Mouse (Mus musculus) 3T3-L1 (cell line): ENCODE results near the gene Purb.

Experiments used
- DNase-seq: peaks from one replicate; pipeline ENCODE4 v3.0.0-alpha.2; 2015; ENCODE audit warnings: low read depth, low spot score

Gene Purb

DNA sequence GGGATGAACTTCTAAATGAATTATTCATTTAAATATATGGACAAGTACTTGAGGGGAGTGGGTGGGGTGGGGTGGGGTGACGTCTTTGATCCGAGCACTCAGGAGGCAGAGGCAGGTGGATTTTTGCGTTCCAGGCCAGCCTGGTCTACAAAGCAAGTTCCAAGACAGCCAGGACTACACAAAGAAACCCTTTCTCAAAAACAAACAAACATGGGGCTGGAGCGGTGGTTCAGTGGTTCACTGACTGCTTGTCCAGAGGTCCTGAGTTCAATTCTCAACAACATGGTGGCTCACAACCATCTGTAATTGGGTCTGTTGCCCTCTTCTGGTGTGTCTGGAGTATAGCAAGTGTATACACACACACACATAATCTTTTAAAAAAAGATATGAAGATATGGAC, 30.3 kb downstream of the Purb start:
- DNase-seq, result no peak

DNA sequence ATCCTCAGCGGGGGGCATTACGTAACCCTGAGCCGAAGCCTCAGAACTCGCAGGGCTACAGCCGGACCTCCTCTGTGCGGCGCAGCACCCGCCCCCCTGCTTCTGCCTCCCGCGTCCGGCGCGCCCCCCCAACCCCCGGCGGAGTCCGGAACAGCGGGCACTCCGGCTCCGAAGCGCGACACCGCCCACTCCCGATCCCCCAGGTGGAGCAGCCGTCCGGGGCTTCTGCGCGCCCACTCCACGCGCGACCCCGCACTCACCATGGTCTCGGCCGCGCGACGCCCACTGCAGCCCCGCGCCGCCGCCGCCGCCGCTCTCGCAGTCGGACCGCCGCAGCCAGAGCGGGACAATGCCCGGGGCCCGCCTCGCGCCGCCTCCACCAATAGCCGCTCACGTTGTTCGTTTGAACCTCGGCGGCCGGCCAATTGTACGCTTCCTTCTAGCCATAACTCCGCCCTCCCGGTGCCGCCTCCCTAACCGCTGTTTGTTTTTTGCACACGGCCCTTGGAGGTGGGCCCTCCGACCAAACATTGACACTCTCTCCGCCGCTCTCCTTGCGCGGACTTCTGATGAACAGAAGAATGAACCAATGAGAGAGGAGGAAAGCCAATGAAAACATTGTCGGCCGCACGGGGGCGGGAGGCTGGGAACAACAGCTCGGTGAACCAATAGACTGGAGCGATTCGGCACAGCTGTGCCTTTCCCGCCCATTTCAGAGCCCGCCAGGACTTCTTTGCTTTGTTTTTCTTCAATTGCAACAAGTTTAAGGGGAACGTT, 31.5 kb downstream of the Purb start, which contains the start of gene H2afv:
TSS of gene H2afv (minus strand) at position 367 of the 777 bp plus-strand sequence.
- DNase-seq, result peak; percentile 100

DNA sequence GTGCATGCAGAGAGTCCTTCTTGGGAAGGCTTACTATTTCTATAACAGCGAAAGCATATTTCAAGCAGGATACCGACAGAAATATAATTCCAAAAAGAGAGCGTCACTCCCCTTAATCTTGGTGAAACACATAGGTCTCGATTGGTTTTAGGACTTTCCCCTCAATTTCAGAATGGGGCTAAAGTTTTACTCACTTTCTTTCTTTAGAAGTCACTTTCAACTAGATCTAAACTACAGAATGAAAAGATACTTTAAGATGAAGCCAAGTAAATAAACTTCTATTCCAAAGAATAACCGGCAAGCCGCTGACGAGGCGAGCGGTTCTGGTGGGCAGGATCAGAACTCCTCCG, 32.0 kb downstream of the Purb start:
- no peak for DNase-seq

DNA sequence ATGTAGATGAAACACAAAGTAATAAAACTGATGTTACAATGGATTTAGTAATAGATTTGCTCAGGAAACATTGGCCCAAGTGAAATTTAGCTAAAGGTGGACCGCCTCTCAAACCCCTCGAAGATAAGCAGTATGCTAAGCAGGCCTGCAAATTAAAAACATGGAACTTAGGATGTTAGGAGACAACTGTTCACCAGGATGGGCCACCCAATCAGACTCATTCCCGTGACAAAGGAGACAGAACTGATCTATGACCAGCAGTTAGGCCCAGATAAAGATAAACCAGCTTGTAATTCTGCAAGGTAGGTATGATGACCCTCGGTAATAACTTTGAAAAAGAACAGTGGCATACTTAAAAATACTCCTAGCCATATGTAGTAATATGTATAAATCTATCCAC, 32.6 kb downstream of the Purb start:
- no peak for DNase-seq

DNA sequence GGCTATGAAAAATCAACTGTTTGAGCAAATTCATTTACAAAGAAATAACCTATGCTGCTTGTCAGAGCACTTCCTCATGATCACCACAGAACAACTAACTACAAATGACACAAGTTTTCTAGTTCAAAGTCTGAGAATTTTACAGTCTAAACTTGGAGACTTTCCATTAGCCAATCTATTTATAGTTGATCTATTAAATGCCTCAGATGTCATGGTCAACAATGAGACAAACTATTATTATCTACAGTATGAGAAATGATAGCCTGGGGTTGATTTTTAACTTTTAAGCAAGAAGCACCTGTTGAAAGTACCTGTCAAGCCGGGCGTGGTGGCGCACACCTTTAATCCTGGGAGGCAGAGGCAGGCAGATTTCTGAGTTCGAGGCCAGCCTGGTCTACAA, 33.2 kb downstream of the Purb start:
- DNase-seq, result no peak

DNA sequence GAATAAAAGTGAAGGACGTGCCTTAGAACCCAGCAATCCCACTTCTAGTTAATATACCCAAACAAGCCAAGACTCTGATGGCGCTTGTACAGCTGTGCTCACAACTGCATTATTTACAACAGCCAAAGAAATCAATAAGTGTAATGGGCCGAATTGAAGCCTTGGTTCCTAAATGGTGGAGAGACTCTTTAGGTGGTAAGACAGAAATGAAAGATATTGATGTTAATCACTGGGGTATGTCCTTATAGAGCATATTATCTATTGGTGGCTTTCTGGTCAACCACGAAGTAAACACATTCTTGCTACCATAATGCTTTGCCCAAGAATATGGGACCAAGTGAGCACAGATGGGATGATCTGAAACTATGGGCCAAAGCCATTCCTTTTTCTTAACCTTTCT, 35.5 kb downstream of the Purb start:
- no peak for DNase-seq

DNA sequence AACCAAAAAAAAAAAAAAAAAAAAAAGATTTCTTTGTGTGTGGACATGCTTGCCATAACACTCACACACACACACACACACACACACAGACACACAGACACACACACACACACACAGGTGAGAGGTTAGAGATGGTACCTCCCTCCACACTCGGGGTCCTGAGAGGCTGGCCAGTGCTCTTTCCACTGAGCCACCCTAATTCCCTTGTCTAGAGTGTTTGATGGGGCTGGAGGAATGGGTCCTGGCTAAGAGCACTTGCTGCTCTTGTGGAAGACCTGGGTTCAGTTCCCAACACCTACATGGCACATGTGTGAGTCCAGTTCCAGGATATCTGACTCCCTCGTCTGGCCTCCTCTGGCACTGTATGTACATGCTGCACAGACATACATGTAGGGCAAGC, 38.0 kb downstream of the Purb start:
- no peak for DNase-seq

DNA sequence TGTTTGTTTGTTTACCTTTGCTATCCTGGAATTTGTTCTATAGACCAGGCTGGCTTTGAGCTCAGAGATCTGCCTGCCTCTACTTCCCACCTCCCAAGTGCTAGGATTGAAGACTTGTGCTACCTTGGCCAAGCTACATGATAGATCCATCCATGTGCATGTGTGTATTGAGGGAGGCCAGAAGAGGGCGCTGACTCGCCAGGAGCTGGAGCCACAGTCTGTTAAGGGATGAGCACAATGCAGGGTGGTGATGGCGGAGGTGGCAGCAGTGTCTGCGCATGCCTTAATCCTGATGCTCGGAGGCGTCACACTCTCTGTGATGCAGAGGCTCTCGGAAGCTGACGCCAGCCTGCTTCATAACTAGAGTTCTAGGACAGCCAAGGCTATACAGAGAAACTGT, 39.3 kb downstream of the Purb start:
- peak; percentile 61 for DNase-seq

DNA sequence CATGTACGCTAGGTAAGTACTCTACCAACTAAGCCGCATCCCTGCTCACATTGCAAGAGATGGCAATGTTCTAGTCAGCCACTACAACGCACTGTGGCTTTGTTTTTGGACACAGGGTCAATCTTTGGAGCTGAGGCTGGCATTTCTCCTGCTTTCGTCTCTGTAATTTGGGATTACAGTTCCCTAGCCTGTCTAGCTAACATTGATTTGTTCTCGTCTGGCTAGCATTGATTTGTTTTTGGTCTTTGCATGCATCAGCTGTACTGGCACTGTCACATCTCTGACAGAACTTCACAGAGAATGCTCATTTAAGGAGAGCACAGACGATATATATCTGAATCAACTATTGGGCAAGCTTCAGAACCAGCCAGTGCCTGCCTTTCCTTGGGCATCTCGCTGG, 45.5 kb downstream of the Purb start:
- DNase-seq, result no peak

DNA sequence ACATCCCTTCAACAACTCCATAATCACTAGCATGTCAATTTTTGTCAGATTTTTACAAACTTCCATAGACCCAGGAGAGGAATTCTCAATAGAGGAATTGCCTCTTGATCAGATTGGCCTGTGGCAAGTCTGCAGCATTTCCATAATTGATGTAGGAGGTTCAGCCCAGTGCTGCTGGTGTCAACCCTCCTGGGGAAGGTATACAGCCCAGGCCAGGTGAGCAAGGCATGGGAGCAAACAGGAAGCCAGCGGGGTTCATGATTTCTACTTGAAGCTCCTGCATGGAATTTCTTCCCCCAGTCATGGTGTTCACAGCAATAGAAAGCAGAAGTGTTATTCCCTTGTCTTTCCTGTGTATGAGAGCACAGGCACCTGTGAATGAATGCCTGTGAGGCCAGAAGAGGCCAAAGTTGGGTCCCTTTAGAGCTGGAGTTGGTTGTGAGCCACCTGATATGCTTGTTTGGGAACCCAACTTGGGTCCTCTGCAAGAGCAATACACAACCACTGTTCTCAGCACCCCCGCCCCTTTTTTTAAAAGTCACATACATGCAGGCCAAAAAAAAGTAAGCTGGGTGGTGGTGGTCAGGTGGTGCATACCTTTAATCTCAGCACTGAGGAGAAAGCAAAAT, 54.9 kb downstream of the Purb start:
- no peak for DNase-seq

DNA sequence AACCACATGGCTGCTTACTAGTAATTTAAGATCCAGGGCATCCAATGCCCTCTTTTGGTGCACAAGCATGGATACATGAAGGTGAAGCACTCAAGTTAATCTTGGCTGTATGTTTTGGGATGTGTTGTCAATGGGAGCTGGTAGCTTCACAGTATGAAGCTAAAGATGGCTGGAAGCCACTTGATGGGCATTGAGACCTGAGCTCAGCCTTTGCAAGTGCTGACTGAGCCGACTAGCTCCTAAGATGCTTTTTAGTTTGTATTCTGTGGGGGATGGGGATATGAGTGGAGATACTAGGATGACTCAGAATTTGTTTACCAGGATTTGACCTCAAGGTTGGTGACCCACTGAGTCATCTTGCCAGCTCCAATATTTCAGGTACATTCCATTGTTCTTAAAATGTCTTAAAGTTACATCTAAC, 55.4 kb downstream of the Purb start:
- peak; percentile 29 for DNase-seq

DNA sequence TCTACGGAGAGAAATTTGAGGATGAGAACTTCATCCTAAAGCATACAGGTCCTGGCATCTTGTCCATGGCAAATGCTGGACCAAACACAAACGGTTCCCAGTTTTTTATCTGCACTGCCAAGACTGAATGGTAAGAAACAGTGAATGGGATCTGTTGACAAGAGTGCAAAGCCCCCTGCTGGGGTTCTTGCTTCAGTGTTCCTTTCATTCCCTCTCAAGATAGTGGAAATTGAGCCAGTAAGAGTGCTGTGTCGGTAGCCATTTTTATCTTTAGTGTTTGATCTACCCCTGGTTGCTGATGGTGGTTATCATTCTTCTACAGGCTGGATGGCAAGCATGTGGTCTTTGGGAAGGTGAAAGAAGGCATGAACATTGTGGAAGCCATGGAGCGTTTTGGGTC, 56.6 kb downstream of the Purb start:
- peak; percentile 31 for DNase-seq

DNA sequence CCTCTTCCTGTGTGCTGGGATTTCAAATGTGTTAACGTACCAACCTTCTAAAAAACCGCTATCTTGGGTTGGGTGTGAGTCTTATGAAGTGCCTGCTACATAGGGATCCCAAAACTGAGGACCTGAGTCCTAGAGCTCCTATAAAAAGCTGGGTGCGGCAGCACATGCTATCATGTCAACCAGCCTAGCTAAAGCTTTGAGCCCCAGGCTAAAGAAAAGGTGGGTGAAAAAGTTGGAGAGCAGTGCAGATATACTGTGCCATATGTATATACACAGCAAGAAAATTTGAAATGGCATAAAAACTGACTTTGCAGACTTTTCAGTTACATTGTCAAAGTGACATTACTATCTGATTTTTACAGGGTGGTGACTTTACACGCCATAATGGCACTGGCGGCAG, 57.0 kb downstream of the Purb start:
- no peak for DNase-seq
